Mouse (Mus musculus) hindbrain, embryonic 16.5 days (tissue): ENCODE measurements around the gene Tmem139. TPM values are rescaled to one million over a fixed set of nuclear protein-coding genes. Genes with fewer than 3 reads are reported as not detected.

ENCODE experiments used
- ATAC-seq: fragments of 200-750 bp; cut with Nextera tagmentation; 2 replicates; pipeline ENCODE4 v1.8.0; 2017; ENCODE audit warnings: moderate TSS enrichment, moderate library complexity
- H3K27ac ChIP-seq: fragments of 300-500 bp; sonication (generic); 2 replicates; pipeline ENCODE4 v1.5.1; 2014; ENCODE audit warnings: low read depth, mild to moderate bottlenecking, control low read depth, low read length, moderate library complexity
- H3K27me3 ChIP-seq: fragments of 300-500 bp; sonication (generic); replicated peaks from 2 replicates; pipeline ENCODE4 v1.6.1; 2014; ENCODE audit warnings: low read length; ENCODE audit not compliant: control insufficient read depth, insufficient read depth
- H3K36me3 ChIP-seq: fragments of 300-500 bp; sonication (generic); 2 replicates; pipeline ENCODE4 v1.6.1; 2014; ENCODE audit warnings: mild to moderate bottlenecking, low read length, moderate library complexity, mixed read lengths; ENCODE audit not compliant: control insufficient read depth, insufficient read depth
- H3K4me1 ChIP-seq: fragments of 300-500 bp; sonication (generic); 2 replicates; pipeline ENCODE4 v1.6.1; 2014; ENCODE audit warnings: low read depth, low read length; ENCODE audit not compliant: control insufficient read depth, insufficient read depth
- H3K4me2 ChIP-seq: fragments of 300-500 bp; sonication (generic); 2 replicates; pipeline ENCODE4 v1.6.1; 2014; ENCODE audit warnings: mild to moderate bottlenecking, low read length, control low read depth, moderate library complexity
- H3K4me3 ChIP-seq: fragments of 300-500 bp; sonication (generic); 2 replicates; pipeline ENCODE4 v1.5.1; 2014; ENCODE audit warnings: mild to moderate bottlenecking, low read length, control low read depth, moderate library complexity
- H3K9ac ChIP-seq: fragments of 300-500 bp; sonication (generic); 2 replicates; pipeline ENCODE4 v1.6.1; 2014; ENCODE audit warnings: low read depth, mild to moderate bottlenecking, control low read depth, low read length, moderate library complexity
- H3K9me3 ChIP-seq: fragments of 300-500 bp; sonication (generic); 2 replicates; pipeline ENCODE4 v1.6.1; 2014; ENCODE audit warnings: mild to moderate bottlenecking, low read length, moderate library complexity; ENCODE audit not compliant: control insufficient read depth
- WGBS: fragments of 180-500 bp; shearing (Covaris S2); extraction: QIAGEN DNeasy Blood & Tissue Kit; methylation state at CpG from one replicate; pipeline ENCODE4 v1.1.7; 2014; 5-methylcytosine and 5-hydroxymethylcytosine counted together
- polyA plus RNA-seq: library from polyadenylated mRNA; unstranded; fragments of >200 nt; fragmentation: Nextera tagmentation; extraction: Ambion mirVana; gene quantifications from 2 replicates; pipeline ENCODE4 v1.2.1, GENCODE M21; 2015

Tmem139 gene
- polyA plus RNA-seq, 1 experiment from 2014 or later = 0.14 TPM

DNA sequence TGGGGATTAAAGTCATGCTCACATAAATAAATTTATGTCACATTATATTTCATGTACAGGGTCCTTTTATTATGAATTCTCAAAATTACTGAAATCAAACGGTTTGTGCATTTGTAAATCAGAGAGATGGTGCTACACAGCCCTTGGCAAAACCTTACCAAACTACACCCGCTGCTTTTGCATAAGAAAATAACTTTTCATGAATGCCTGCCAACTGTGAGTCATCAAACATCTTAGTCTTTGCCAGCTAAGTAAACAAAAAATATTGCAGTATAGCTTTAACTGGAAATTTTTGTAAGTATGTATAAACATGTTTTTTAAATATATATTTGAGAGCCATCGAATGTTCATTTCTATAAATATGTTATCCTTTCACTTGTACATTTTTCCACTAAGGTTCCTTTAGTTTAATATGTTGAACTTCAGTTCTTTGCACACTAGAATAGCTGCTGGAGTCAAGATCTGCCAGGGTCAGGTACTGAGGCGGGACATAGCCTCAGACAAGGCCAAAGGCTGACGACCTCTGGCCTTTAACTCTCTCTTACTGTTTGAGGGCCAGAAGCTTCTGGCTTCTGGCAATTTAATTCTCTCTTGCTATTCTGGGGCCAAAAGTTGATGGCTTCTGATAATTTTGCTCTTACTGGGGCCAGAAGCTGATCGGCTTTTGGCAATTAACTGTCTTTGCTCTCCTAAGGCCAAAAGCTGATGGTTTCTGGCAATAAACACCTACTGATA is 20.3 kb upstream of the Tmem139 start:
- no peaks in the 10 kb centered on the region for H3K4me1 ChIP-seq
- no peak for ATAC-seq
- H3K9ac ChIP-seq = no peak overlapping the region
- H3K4me2 ChIP-seq = no peak overlapping the region
- H3K4me3 ChIP-seq = no peak overlapping the region
- no peaks in the 10 kb centered on the region for H3K36me3 ChIP-seq
- H3K27me3 ChIP-seq = no peaks in the 10 kb centered on the region
- H3K9me3 ChIP-seq = no peaks in the 10 kb centered on the region
- 80% methylated on average over 6 of the region's 6 CpGs for WGBS
- H3K27ac ChIP-seq = no peak overlapping the region

DNA sequence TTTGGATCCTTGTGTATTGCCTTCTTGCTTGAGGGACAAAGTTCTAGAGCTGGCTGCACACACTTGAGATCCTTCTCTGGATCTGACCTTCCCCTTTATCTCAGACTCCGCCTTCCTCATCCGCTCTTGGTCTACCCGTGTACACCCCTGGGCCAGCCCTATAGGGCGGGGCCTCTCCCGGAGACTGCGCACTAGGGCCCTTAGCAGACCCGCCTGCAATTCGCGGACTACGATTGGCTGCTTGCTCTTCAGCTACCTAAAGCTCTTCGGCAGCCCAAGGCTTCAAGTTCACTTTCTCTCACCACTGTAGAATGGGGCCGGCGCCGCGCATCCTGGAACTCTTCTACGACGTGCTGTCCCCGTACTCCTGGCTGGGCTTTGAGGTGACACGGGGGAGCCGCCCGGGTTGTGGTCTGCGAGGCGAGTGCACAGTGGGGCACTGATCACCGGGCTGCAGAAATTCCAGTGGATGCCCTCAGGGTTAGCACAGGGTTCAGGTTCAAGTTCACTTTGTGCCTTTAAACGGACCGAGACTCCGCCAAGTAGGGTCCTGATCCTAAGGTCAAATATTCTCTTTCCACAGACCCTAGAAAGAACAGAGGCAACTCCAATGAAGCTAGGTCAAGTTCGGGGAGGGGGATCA is 15.9 kb upstream of the Tmem139 start, which contains the start of gene Gstk1:
Gstk1 (plus strand) TSS at position 225 of the 643 bp plus-strand sequence.
- no peaks in the 10 kb centered on the region for H3K4me1 ChIP-seq
- 0 out of 2 replicates have a peak within 1 kb of the TSS, but pooled peaks have one; percentile 29 for H3K27ac ChIP-seq
- peak within 1 kb of the TSS; percentile 62 for H3K4me3 ChIP-seq
- H3K4me2 ChIP-seq = peak within 1 kb of the TSS; percentile 94
- 2% methylated on average over 28 of the region's 28 CpGs for WGBS
- ATAC-seq = peak; percentile 100
- peak within 1 kb of the TSS; percentile 71 for H3K9ac ChIP-seq
- H3K27me3 ChIP-seq = no peaks in the 10 kb centered on the region
- H3K9me3 ChIP-seq = no peaks in the 10 kb centered on the region
- no peaks in the 10 kb centered on the region for H3K36me3 ChIP-seq

DNA sequence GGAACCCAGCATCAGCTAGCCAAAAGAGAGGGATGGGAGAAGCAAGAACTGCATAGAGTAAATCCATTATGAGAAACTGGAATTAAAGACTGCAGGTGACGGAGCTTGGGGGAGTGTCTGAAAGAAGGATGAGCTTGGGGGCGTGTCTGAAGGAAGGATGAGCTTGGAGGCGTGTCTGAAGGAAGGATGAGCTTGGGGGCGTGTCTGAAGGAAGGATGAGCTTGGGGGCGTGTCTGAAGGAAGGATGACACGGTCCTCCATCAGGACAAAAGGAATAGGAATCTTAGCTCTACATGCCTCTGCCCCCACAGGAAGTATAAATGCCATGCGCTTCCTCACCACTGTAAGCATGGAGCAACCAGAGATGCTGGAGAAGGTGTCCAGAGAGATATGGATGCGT is 14.6 kb upstream of the Tmem139 start:
- peak overlapping the region; percentile 35; the same call in 1 of the 2 replicates for H3K9ac ChIP-seq
- WGBS = 8% methylated on average over 8 of the region's 8 CpGs
- peak overlapping the region; percentile 48 for H3K4me2 ChIP-seq
- no peaks in the 10 kb centered on the region for H3K27me3 ChIP-seq
- no peak overlapping the region; the same call in 1 of the 2 replicates for H3K27ac ChIP-seq
- peak overlapping the region; percentile 33 for H3K4me3 ChIP-seq
- no peaks in the 10 kb centered on the region for H3K36me3 ChIP-seq
- peak; percentile 65 for ATAC-seq
- H3K4me1 ChIP-seq = no peaks in the 10 kb centered on the region
- H3K9me3 ChIP-seq = no peaks in the 10 kb centered on the region

DNA sequence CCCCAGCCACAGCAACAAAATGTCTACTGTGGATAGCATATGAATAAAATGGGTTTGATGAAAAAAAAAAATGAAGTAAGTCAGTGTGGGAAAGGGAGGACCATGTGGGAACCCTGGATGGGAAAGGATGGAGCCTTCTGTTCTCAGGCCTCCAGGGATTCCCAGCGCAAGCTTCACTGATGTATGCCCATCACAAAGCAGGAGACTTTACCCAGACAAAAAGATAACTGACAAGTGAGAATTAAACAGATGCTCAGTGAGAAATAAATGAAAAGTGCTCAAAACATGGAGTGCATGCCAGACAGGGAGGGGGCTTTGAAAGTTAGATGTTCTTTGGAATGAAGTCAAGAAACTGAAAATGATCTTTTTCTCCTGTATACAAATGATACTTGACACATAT is 13.8 kb upstream of the Tmem139 start:
- Histone ChIP-seq H3K36me3 (no peaks in the 10 kb centered on the region), H3K4me2 (peak overlapping the region; percentile 48), H3K27me3 (no peaks in the 10 kb centered on the region), H3K9ac (no peak overlapping the region), H3K4me1 (no peaks in the 10 kb centered on the region), H3K4me3 (peak overlapping the region; percentile 33), H3K9me3 (no peaks in the 10 kb centered on the region), H3K27ac (no peak overlapping the region)
- WGBS = 68% methylated on average over 1 of the region's 1 CpGs
- no peak for ATAC-seq

DNA sequence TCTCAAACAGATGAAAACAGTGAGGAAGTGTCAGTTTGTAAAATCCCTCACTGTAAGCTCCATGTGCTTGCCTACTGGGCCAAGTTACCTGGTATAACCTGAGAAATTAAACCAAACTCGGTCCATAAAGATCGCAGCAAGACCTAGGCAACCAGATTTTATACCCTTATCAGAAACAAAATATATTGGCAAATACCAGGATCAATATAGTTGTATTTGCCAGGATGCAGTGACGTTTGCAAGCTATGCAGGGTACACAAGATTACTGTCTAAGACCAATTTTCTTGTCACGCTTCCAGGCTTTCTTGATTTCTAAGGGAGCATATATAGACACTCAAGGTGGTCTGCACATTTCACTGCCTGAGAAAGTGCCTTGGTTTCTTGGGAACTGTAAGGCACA is 10.0 kb upstream of the Tmem139 start:
- no peak for ATAC-seq

DNA sequence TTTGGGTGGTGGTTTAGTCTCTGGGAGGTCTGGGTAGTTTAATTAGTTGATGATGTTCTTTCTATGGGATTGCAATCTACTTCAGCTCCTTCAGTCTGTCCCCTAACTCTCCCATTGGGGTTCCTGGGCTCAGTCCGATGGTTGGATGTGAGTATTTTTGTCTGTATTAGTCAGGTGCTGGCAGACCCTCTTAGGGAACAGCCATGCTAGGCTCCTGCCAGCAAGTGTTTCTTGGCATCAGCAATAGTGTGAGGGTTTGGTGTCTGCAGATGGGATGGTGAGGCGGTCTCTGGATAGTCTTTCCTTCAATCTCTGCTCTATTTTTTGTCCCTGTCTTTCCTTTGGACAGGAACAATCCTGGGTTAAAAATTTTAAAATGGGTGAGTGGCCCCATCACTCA is 8.7 kb upstream of the Tmem139 start:
- Histone ChIP-seq H3K27ac (no peak overlapping the region), H3K36me3 (no peaks in the 10 kb centered on the region), H3K27me3 (no peaks in the 10 kb centered on the region), H3K9me3 (no peaks in the 10 kb centered on the region), H3K4me2 (no peak overlapping the region), H3K4me1 (no peaks in the 10 kb centered on the region), H3K4me3 (no peak overlapping the region), H3K9ac (no peak overlapping the region)
- no peak for ATAC-seq
- WGBS = 74% methylated on average over 2 of the region's 2 CpGs

More for the DNA sequence above, 10.0 kb upstream of the Tmem139 start:
- H3K9me3 ChIP-seq = no peaks in the 10 kb centered on the region
- no peak overlapping the region for H3K9ac ChIP-seq
- H3K27ac ChIP-seq = no peak overlapping the region
- no peak overlapping the region for H3K4me2 ChIP-seq
- H3K4me3 ChIP-seq = no peak overlapping the region
- H3K4me1 ChIP-seq = no peaks in the 10 kb centered on the region
- no peaks in the 10 kb centered on the region for H3K36me3 ChIP-seq
- 85% methylated on average over 4 of the region's 4 CpGs for WGBS
- no peaks in the 10 kb centered on the region for H3K27me3 ChIP-seq

DNA sequence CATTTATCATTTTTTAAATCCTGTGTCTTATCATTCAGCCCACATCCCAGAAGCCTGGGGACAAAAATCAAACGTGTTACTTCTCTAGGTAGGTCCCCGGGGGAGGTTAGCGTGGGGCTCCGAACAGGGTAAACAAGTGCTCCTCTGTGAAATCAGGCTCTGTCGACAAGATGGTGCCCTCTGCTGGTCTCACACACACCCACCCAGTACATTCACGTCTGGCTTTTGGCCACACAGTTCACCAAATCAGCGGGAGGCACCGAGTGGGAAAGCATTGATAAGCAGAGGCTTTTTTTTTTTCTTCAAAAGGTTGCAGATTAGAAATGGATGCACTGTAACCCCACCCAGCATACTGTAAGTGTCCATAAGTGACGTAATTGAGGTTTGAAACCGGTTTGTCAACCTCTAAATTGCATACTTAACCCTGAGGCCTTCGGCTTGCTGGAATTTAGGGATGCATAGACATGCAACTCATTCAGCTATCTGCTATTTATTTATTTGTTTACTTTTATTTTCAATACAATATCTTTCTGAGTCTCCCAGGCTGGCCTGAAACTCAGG is 4.4 kb upstream of the Tmem139 start:
- WGBS = 19% methylated on average over 11 of the region's 11 CpGs
- Histone ChIP-seq H3K36me3 (no peaks in the 10 kb centered on the region), H3K27me3 (no peaks in the 10 kb centered on the region), H3K4me1 (no peaks in the 10 kb centered on the region), H3K9ac (no peak overlapping the region), H3K9me3 (no peaks in the 10 kb centered on the region), H3K27ac (no peak overlapping the region), H3K4me3 (no peak overlapping the region), H3K4me2 (no peak overlapping the region)
- ATAC-seq = 0 out of 2 replicates have a peak, but pooled peaks have one; percentile 56

DNA sequence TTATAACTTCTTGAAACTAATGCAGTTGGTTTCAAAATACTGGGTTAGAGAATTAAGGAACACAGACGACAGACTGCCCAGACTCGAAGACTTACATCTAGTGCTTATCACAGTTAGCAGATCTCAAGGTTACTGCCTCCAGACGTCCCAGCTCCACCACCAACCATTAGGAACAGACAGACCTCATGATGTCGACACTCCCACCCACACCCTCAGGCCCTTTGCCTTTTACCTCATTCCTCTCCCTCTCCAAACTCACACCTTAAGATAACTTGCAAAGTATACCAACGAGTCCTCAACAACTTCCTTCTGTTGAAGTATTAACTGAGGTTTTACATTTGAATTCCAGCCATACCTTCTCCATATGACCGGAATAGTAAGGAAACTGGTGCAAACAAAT is 1.3 kb upstream of the Tmem139 start:
- H3K4me1 ChIP-seq = peaks cover 3% of the 10 kb centered on the region; the same call in 1 of the 2 replicates
- no peak overlapping the region for H3K27ac ChIP-seq
- H3K9me3 ChIP-seq = no peaks in the 10 kb centered on the region
- no peak overlapping the region for H3K9ac ChIP-seq
- H3K4me3 ChIP-seq = no peak overlapping the region
- WGBS = 79% methylated on average over 6 of the region's 6 CpGs
- no peaks in the 10 kb centered on the region for H3K36me3 ChIP-seq
- no peaks in the 10 kb centered on the region for H3K27me3 ChIP-seq
- ATAC-seq = no peak
- H3K4me2 ChIP-seq = no peak overlapping the region

DNA sequence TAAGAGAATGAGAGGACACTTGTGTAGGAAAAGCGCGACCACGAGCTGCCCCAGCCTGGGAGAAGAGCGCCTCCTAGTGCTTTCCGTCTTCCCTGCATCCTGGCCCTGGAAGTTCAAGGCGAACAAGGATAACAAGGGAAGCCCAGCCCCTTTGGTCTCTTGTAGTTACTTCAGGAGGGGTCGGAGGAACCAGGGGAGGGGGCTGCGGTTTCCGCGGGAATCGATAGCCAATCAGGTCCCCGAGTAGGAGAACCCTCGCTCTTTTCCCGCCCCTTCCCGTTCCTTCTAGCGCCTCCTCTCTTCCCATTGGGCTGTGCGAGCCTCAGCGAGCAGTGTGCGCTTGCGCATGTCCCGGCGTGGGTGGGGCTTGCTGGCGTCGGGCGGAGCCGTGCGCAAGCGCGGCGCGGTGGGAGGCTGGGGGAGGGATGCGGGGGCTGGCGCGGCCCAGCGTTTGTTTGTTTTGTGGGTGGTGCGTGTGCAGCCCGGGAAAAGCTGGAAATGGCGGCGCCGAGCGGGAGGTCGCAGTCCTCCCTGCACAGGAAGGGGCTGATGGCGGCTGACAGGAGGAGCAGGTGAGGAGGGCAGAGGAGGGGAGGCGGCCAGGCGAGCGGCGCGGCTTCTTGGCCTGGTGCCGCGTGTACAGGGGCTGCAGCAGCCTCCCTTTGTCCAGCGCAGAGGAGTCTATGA is 3.0 kb downstream of the Tmem139 start, which contains the start of gene Casp2:
Casp2 (plus strand) TSS at position 360 of the 687 bp plus-strand sequence.
- peaks cover 19% of the 10 kb centered on the region for H3K36me3 ChIP-seq
- no peaks in the 10 kb centered on the region for H3K27me3 ChIP-seq
- peaks cover 7% of the 10 kb centered on the region for H3K4me1 ChIP-seq
- WGBS = under 1% methylated on average over 43 of the region's 51 CpGs
- H3K4me3 ChIP-seq = peak within 1 kb of the TSS; percentile 93
- H3K9ac ChIP-seq = peak within 1 kb of the TSS; percentile 98
- peak within 1 kb of the TSS; percentile 92 for H3K27ac ChIP-seq
- no peaks in the 10 kb centered on the region for H3K9me3 ChIP-seq
- peak; percentile 100 for ATAC-seq
- H3K4me2 ChIP-seq = peak within 1 kb of the TSS; percentile 75
